Mouse (Mus musculus): Measurements from ENCODE around the gene Snx18.

- TF ChIP-seq POLR2A (IDR thresholded peaks at IDR 0.05; ENCODE audit: extremely low read depth, insufficient read depth, low read length) (no peak), CTCF (IDR thresholded peaks at IDR 0.05; ENCODE audit: low read depth, low read length) (no peak)
These were observed 38.5 kb downstream of the Snx18 start for GRCm38 (mm10) chr13:113579788-113580399.

Measured in liver, adult 2 months (tissue).